Mouse (Mus musculus) WW6 (cell line): ENCODE results near the gene Exoc2.

Experiments used
- DNase-seq: peaks from one replicate; pipeline ENCODE4 v3.0.0-alpha.2; 2013; ENCODE audit warnings: low read depth, low spot score

The Exoc2 gene

DNA sequence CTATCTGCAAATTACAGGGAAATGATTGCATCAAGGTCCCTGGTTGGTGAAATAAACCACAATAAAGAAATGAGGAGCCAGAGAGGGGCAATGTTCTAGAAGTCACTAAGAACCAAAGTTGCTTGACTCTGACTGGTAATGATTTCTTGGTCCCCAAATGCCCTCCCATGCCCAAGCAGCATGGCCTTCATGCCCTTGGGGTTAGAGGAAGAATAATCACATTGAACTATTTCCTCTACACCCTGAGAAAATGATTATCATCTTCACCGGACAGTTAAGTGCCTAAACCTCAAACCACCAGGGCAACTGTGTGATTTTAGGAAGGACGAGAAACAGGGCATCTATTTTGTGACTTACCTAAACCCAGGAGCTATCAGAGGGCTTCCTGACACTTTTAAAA is 197.9 kb downstream of the Exoc2 start:
- DNase-seq: no peak

- no peak for DNase-seq
Observed at GRCm38 (mm10) chr13:30767477-30768127, 206.3 kb downstream of the Exoc2 start.

DNA sequence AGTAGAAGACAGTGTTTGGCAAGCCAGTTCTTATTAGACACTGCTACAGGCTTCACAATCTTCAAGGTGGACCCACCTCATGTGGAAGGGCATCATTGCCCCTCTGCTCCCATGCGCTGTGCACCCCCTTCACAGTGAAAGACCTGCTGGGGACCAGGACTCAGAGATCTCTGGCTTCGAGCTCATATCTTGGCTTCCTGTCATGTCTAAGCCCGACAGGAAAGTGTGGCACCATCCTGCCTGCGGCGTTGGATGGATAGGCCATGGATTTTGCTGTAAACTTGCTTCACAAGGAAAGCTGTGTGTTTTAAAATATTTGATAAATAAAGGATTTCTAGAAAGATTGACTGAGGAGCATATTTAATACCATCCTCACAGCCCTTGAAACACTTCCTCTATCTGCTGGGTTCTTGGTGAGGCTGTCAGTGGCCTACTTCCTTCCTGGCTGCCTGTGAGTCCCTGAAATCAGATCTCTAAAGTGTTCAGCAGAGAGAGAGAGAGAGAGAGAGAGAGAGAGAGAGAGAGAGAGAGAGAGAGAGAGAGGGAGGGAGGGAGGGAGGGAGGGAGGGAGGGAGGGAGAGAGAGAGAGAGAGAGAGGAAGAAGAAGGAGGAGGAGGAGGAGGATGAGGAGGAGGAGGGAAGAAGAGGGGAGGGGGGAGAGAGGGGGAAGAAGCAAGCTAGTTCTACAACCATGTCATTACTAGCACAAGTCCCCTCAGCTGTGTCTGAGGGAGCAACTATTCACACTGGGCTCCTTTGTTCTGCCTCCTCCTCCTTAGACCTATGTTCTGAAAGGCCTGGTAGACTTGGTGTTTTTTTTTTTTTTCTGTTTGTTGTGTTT is 207.0 kb downstream of the Exoc2 start:
- DNase-seq: no peak

GRCm38 (mm10) chr13:30765906-30766305 is 208.0 kb downstream of the Exoc2 start:
- no peak for DNase-seq

- DNase-seq: no peak
Observed at GRCm38 (mm10) chr13:30764014-30764740, 209.7 kb downstream of the Exoc2 start.
